Mouse (Mus musculus) myocyte (in vitro differentiated cells): ENCODE results near the gene Ccdc88b. TPM values are rescaled to one million over a fixed set of nuclear protein-coding genes. Genes with fewer than 3 reads are reported as not detected.
A peak's percentile ranks its signal among the peaks of the same experiment; 100 is the strongest.

Experiments
- H3K27me3 ChIP-seq: one replicate; pipeline ENCODE4 v1.6.1; 2011; ENCODE audit not compliant: control insufficient read depth, insufficient read depth, insufficient read length
- H3K36me3 ChIP-seq: one replicate; pipeline ENCODE4 v1.6.1; 2011; ENCODE audit not compliant: control insufficient read depth, insufficient read depth
- H3K4me2 ChIP-seq: one replicate; pipeline ENCODE4 v1.6.1; 2011; ENCODE audit warnings: low read depth, control low read depth
- H3K4me3 ChIP-seq: one replicate; pipeline ENCODE4 v1.5.1; 2011; ENCODE audit warnings: mild to moderate bottlenecking, control low read depth, moderate library complexity
- H3K79me2 ChIP-seq: one replicate; pipeline ENCODE4 v1.6.1; 2011; ENCODE audit not compliant: control insufficient read depth, insufficient read depth
- H3ac ChIP-seq: one replicate; pipeline ENCODE4 v1.6.1; 2011; ENCODE audit not compliant: control insufficient read depth, insufficient read length
- CEBPB ChIP-seq: IDR thresholded peaks from 2 replicates; pipeline ENCODE4 v1.6.1; 2011; ENCODE audit warnings: mild to moderate bottlenecking, moderate library complexity; ENCODE audit not compliant: poor library complexity, insufficient read depth, severe bottlenecking
- E2F4 ChIP-seq: IDR thresholded peaks from one replicate; pipeline ENCODE4 v1.6.1; 2011; ENCODE audit warnings: mild to moderate bottlenecking, control low read depth, moderate library complexity; ENCODE audit not compliant: insufficient read depth
- MAX ChIP-seq: IDR thresholded peaks from one replicate; pipeline ENCODE4 v1.6.1; 2011; ENCODE audit warnings: low read depth, mild to moderate bottlenecking, control low read depth
- MYOD1 ChIP-seq, 3 experiments: IDR thresholded peaks; one replicate each; pipeline ENCODE4 v1.6.1; 2011; ENCODE audit warnings: control low read depth in 2 of 3, low read depth in 2 of 3, mild to moderate bottlenecking in 2 of 3, moderate library complexity in 1 of 3; ENCODE audit not compliant: insufficient read length in 2 of 3, control insufficient read depth in 1 of 3
- MYOG ChIP-seq, 3 experiments: IDR thresholded peaks; one replicate each; pipeline ENCODE4 v1.6.1; 2011; ENCODE audit warnings: control low read depth in 2 of 3, low read depth in 2 of 3, mild to moderate bottlenecking in 2 of 3; ENCODE audit not compliant: insufficient read length in 2 of 3, control insufficient read depth in 1 of 3, insufficient read depth in 1 of 3
- POLR2A ChIP-seq: IDR thresholded peaks from one replicate; pipeline ENCODE4 v1.6.1; 2011; ENCODE audit warnings: low read depth, mild to moderate bottlenecking, control low read depth, moderate library complexity; ENCODE audit not compliant: insufficient read length
- POLR2AphosphoS2 ChIP-seq: IDR thresholded peaks from one replicate; pipeline ENCODE4 v1.6.1; 2011; ENCODE audit warnings: low read depth, control low read depth; ENCODE audit not compliant: insufficient read length
- REST ChIP-seq: IDR thresholded peaks from one replicate; pipeline ENCODE4 v1.6.1; 2011; ENCODE audit warnings: mild to moderate bottlenecking, control low read depth, moderate library complexity; ENCODE audit not compliant: insufficient read depth, insufficient read length
- SRF ChIP-seq: IDR thresholded peaks from one replicate; pipeline ENCODE4 v1.6.1; 2011; ENCODE audit warnings: low read depth; ENCODE audit not compliant: control insufficient read depth, insufficient read length
- TCF12 ChIP-seq: IDR thresholded peaks from one replicate; pipeline ENCODE4 v1.6.1; 2011; ENCODE audit warnings: mild to moderate bottlenecking, control low read depth; ENCODE audit not compliant: poor library complexity, insufficient read depth, severe bottlenecking
- TCF3 ChIP-seq: IDR thresholded peaks from one replicate; pipeline ENCODE4 v1.6.1; 2011; ENCODE audit warnings: low read depth, control low read depth; ENCODE audit not compliant: insufficient read length
- USF1 ChIP-seq: IDR thresholded peaks from one replicate; pipeline ENCODE4 v1.6.1; 2011; ENCODE audit warnings: low read depth, mild to moderate bottlenecking, control low read depth, moderate library complexity
- polyA plus RNA-seq: library from polyadenylated mRNA; unstranded; fragments of >200 nt; fragmentation: generic; extraction: Trizol; gene quantifications from one replicate; pipeline ENCODE4 v1.2.1, GENCODE M21; 2012; ENCODE audit warnings: missing spikeins

The Ccdc88b gene
- polyA plus RNA-seq, 1 experiment = 0.23 TPM

DNA sequence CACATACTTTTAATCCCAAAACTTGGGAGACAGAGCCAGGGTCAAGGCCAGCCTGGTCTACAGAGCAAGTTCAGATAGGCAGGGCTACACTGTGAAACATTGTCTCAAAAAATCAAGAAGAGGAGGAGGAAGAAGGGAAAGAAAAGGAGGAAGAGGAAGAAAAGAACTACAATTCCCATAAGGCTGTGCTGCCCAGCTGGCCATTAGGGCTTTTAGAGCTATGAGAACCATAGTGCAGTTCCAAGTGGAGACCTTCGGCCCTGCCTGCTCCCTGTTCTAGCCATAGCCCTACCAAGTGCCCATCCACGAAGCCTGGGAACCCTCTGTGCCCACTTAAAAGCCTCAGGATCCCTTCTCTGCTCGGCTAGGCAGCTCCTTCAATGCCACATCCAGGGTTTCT is 6.5 kb downstream of the Ccdc88b start:
- Histone ChIP-seq H3K4me3 (no peak overlapping the region), H3K4me2 (no peak overlapping the region), H3K36me3 (no peaks in the 10 kb centered on the region), H3ac (no peak overlapping the region), H3K79me2 (no peaks in the 10 kb centered on the region), H3K27me3 (peaks cover 6% of the 10 kb centered on the region)
- TF ChIP-seq E2F4 (no peak), POLR2AphosphoS2 (no peak)

- Histone ChIP-seq H3K27me3 (peaks cover 6% of the 10 kb centered on the region), H3K36me3 (no peaks in the 10 kb centered on the region), H3K4me3 (no peak overlapping the region), H3ac (no peak overlapping the region), H3K4me2 (no peak overlapping the region), H3K79me2 (no peaks in the 10 kb centered on the region)
- TF ChIP-seq TCF3 (no peak), POLR2A (no peak), SRF (no peak), CEBPB (no peak), MYOD1 (IDR thresholded peaks at IDR 0.05; ENCODE audit: control insufficient read depth in 1 of 3, insufficient read length in 2 of 3, low read depth in 2 of 3) (no peak), REST (no peak), TCF12 (no peak), USF1 (no peak), MAX (no peak), MYOG (IDR thresholded peaks at IDR 0.05; ENCODE audit: control insufficient read depth in 1 of 3, insufficient read depth in 1 of 3, insufficient read length in 2 of 3, low read depth in 2 of 3) (no peak)
These were observed 8.4 kb downstream of the Ccdc88b start for GRCm38 (mm10) chr19:6849506-6850068.

- H3K4me3 ChIP-seq = no peak overlapping the region
- no peak for TF ChIP-seq TCF12
- no peak for TF ChIP-seq POLR2A
- TF ChIP-seq TCF3 = no peak
- TF ChIP-seq POLR2AphosphoS2 = no peak
- peak in 2 of 3 experiments; percentile 45 to 65 for TF ChIP-seq MYOG (IDR thresholded peaks at IDR 0.05; ENCODE audit: control insufficient read depth in 1 of 3, insufficient read depth in 1 of 3, insufficient read length in 2 of 3, low read depth in 2 of 3)
- TF ChIP-seq CEBPB = no peak
- TF ChIP-seq USF1 = no peak
- H3K4me2 ChIP-seq = no peak overlapping the region
- H3K27me3 ChIP-seq = peaks cover 6% of the 10 kb centered on the region
- H3ac ChIP-seq = no peak overlapping the region
- H3K36me3 ChIP-seq = no peaks in the 10 kb centered on the region
- H3K79me2 ChIP-seq = no peaks in the 10 kb centered on the region
These were observed 10.0 kb downstream of the Ccdc88b start for GRCm38 (mm10) chr19:6847841-6848517.

GRCm38 (mm10) chr19:6846050-6846449 is 12.0 kb downstream of the Ccdc88b start:
- peaks cover 6% of the 10 kb centered on the region for H3K27me3 ChIP-seq
- TF ChIP-seq SRF (no peak), REST (no peak), E2F4 (no peak), TCF3 (no peak), POLR2A (no peak), MYOD1 (IDR thresholded peaks at IDR 0.05; ENCODE audit: control insufficient read depth in 1 of 3, insufficient read length in 2 of 3, low read depth in 2 of 3) (no peak), CEBPB (no peak)
- no peak overlapping the region for H3ac ChIP-seq
- H3K4me3 ChIP-seq = no peak overlapping the region
- H3K79me2 ChIP-seq = no peaks in the 10 kb centered on the region
- H3K36me3 ChIP-seq = no peaks in the 10 kb centered on the region
- H3K4me2 ChIP-seq = no peak overlapping the region

DNA sequence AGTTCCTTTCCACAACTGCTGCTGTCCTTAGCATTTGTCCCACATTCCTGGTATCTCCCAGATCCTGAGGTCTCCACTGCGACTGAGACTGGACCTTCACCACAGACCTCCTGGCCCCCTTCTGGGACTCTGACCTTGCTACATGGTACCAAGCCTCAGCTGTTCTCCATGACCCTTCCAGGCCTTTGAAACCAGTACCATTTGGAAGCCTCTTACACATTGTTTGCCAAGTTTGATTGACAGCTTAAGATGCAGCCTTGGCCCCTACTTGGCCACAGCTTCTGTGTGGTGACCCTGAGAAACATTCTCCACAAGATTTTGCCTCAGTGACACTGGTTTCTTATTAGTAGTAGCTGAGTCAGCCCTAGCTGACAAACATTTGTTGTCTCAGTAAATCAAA is 15.7 kb downstream of the Ccdc88b start:
- H3ac ChIP-seq = no peak overlapping the region
- H3K4me3 ChIP-seq = no peak overlapping the region
- TF ChIP-seq MAX (no peak), MYOD1 (IDR thresholded peaks at IDR 0.05; ENCODE audit: control insufficient read depth in 1 of 3, insufficient read length in 2 of 3, low read depth in 2 of 3) (peak in 1 of 3 experiments; percentile 4), REST (no peak), MYOG (IDR thresholded peaks at IDR 0.05; ENCODE audit: control insufficient read depth in 1 of 3, insufficient read depth in 1 of 3, insufficient read length in 2 of 3, low read depth in 2 of 3) (peak in 1 of 3 experiments; percentile 59), TCF12 (no peak), TCF3 (no peak), SRF (no peak), POLR2AphosphoS2 (no peak)
- H3K36me3 ChIP-seq = no peaks in the 10 kb centered on the region
- H3K4me2 ChIP-seq = no peak overlapping the region
- H3K27me3 ChIP-seq = no peaks in the 10 kb centered on the region
- peaks cover 9% of the 10 kb centered on the region for H3K79me2 ChIP-seq
